Mouse (Mus musculus): ENCODE data around the gene Irgm2.

The Irgm2 gene

GRCm38 (mm10) chr11:58257816-58258215 lies 58.4 kb downstream of the Irgm2 start:
- intact Hi-C loops (cut with DNase I) = no loop called here

- intact Hi-C loops (cut with DNase I) = no loop called here
Observed at GRCm38 (mm10) chr11:58260156-58260555, 60.7 kb downstream of the Irgm2 start.

GRCm38 (mm10) chr11:58261826-58262225 lies 62.4 kb downstream of the Irgm2 start:
- intact Hi-C loops (cut with DNase I) = no loop called here

GRCm38 (mm10) chr11:58262336-58262735 lies 62.9 kb downstream of the Irgm2 start:
- intact Hi-C loops (cut with DNase I) = no loop called here

GRCm38 (mm10) chr11:58263516-58263915 lies 64.1 kb downstream of the Irgm2 start:
- intact Hi-C loops (cut with DNase I) = no loop called here

- intact Hi-C loops (cut with DNase I) = no loop called here
Observed at GRCm38 (mm10) chr11:58264546-58264945, 65.1 kb downstream of the Irgm2 start.

- intact Hi-C loops (cut with DNase I) = no loop called here
Observed at GRCm38 (mm10) chr11:58268285-58268684, 68.9 kb downstream of the Irgm2 start.
